Comparison of ENCODE assay signal across 22 mouse cellular contexts in the genomic region with DNA sequence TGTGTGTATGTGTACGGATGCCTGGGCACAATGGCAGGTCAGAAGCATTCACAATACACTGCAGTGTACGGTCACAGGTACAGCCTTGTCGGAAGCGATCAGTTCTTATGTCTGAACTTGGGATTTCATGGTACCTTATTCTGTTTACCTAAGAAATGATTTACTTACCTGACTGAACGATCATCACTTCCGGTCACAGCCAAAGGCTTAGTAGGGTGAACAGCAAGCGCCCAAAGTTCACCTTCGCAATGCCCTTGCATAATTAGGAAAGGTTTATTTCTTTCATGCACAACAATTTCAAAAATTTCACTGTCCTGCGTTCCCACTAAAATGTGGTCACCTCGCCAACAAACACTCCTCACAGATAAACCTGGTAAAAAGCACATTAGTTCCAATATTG.
"Had no signal": no experiment of that assay in that cellular context is flagged by ENCODE, and none has a peak within 500 bp of the region (broad histone marks: within the 10 kb centered on the region; RNA-seq: fewer than 3 reads in every experiment).

No protein-coding gene starts in this region.

- ATAC-seq: forebrain, postnatal 0 days; hindbrain, postnatal 0 days; intestine, embryonic 16.5 days; liver, embryonic 12.5 days had no signal

- DNase-seq: forebrain, postnatal 0 days; gastrocnemius, postnatal 14 days; gastrocnemius, postnatal 36 days; heart, adult 2 months; heart, postnatal 14 days; heart, postnatal 36 days; kidney, postnatal 10 days; layer of hippocampus, adult 9-11 months; layer of hippocampus, postnatal 36 days; left cerebral cortex, postnatal 4 days; lung, adult 18-20 months had no signal

- H3K4me1 ChIP-seq: heart, embryonic 15.5 days; hindbrain, embryonic 13.5 days; hindbrain, embryonic 15.5 days; limb, embryonic 13.5 days; limb, embryonic 15.5 days; liver, embryonic 12.5 days had no signal

- H3K27ac ChIP-seq: heart, adult 2 months; heart, embryonic 13.5 days; heart, embryonic 15.5 days; hindbrain, embryonic 13.5 days; hindbrain, embryonic 15.5 days; hindbrain, postnatal 0 days; limb, embryonic 13.5 days; limb, embryonic 15.5 days; liver, embryonic 12.5 days; liver, embryonic 14.5 days had no signal

- H3K9me3 ChIP-seq: heart, embryonic 13.5 days; heart, embryonic 15.5 days; hindbrain, embryonic 13.5 days; hindbrain, embryonic 15.5 days; limb, embryonic 13.5 days; limb, embryonic 15.5 days; liver, embryonic 12.5 days had no signal

- H3K4me2 ChIP-seq: heart, embryonic 11.5 days; heart, embryonic 13.5 days; heart, embryonic 15.5 days; hindbrain, embryonic 13.5 days; hindbrain, embryonic 15.5 days; limb, embryonic 13.5 days; limb, embryonic 15.5 days; liver, embryonic 12.5 days had no signal

- H3K36me3 ChIP-seq: heart, embryonic 13.5 days; heart, embryonic 15.5 days; limb, embryonic 13.5 days; limb, embryonic 15.5 days; liver, embryonic 12.5 days had no signal

- H3K9ac ChIP-seq: forebrain, postnatal 0 days; heart, embryonic 13.5 days; heart, embryonic 15.5 days; hindbrain, embryonic 13.5 days; hindbrain, embryonic 15.5 days; limb, embryonic 13.5 days; limb, embryonic 15.5 days; liver, embryonic 12.5 days; liver, embryonic 14.5 days had no signal

- H3K27me3 ChIP-seq: heart, embryonic 13.5 days; heart, embryonic 15.5 days; hindbrain, embryonic 13.5 days; hindbrain, embryonic 15.5 days; limb, embryonic 13.5 days; limb, embryonic 15.5 days; liver, embryonic 12.5 days had no signal

- H3K4me3 ChIP-seq: heart, adult 2 months; heart, embryonic 13.5 days; heart, embryonic 15.5 days; hindbrain, embryonic 13.5 days; hindbrain, embryonic 15.5 days; limb, embryonic 13.5 days; limb, embryonic 15.5 days; liver, embryonic 12.5 days had no signal
